Mouse (Mus musculus) heart, embryonic 12.5 days (tissue): ENCODE results near the gene 1700019A02Rik. TPM values are rescaled to one million over a fixed set of nuclear protein-coding genes. Genes with fewer than 3 reads are reported as not detected.

Experiments
- ATAC-seq: fragments of 200-750 bp; cut with Nextera tagmentation; 2 replicates; pipeline ENCODE4 v1.8.0; 2017; ENCODE audit warnings: moderate TSS enrichment, moderate library complexity; ENCODE audit not compliant: insufficient number of reproducible peaks, low FRiP score
- H3K27ac ChIP-seq: fragments of 300-500 bp; sonication (generic); 2 replicates; pipeline ENCODE4 v1.5.1; 2016; ENCODE audit warnings: mild to moderate bottlenecking, moderate library complexity; ENCODE audit not compliant: poor library complexity, severe bottlenecking
- H3K27me3 ChIP-seq: fragments of 300-500 bp; sonication (generic); replicated peaks from 2 replicates; pipeline ENCODE4 v1.6.1; 2016; ENCODE audit warnings: mild to moderate bottlenecking, moderate library complexity
- H3K36me3 ChIP-seq: fragments of 300-500 bp; sonication (generic); 2 replicates; pipeline ENCODE4 v1.6.1; 2016; ENCODE audit warnings: mild to moderate bottlenecking, moderate library complexity
- H3K4me1 ChIP-seq: fragments of 300-500 bp; sonication (generic); replicated peaks from 2 replicates; pipeline ENCODE4 v1.6.1; 2016; ENCODE audit warnings: mild to moderate bottlenecking
- H3K4me2 ChIP-seq: fragments of 300-500 bp; sonication (generic); 2 replicates; pipeline ENCODE4 v1.6.1; 2016; ENCODE audit warnings: mild to moderate bottlenecking, moderate library complexity
- H3K4me3 ChIP-seq: fragments of 300-500 bp; sonication (generic); 2 replicates; pipeline ENCODE4 v1.5.1; 2016; ENCODE audit warnings: mild to moderate bottlenecking
- H3K9ac ChIP-seq: fragments of 300-500 bp; sonication (generic); 2 replicates; pipeline ENCODE4 v1.6.1; 2016; ENCODE audit warnings: mild to moderate bottlenecking, moderate library complexity
- H3K9me3 ChIP-seq: fragments of 300-500 bp; sonication (generic); replicated peaks from 2 replicates; pipeline ENCODE4 v1.6.1; 2016; ENCODE audit warnings: mild to moderate bottlenecking, moderate library complexity
- WGBS: fragments of 180-500 bp; shearing (Covaris S2); methylation state at CpG from one replicate; pipeline ENCODE4 v1.1.7; 2016; 5-methylcytosine and 5-hydroxymethylcytosine counted together
- polyA plus RNA-seq: library from polyadenylated mRNA; unstranded; fragments of >200 nt; fragmentation: Nextera tagmentation; extraction: Ambion mirVana; gene quantifications from 2 replicates; pipeline ENCODE4 v1.2.1, GENCODE M21; 2016

1700019A02Rik gene
- not detected in 2 replicates for polyA plus RNA-seq

DNA sequence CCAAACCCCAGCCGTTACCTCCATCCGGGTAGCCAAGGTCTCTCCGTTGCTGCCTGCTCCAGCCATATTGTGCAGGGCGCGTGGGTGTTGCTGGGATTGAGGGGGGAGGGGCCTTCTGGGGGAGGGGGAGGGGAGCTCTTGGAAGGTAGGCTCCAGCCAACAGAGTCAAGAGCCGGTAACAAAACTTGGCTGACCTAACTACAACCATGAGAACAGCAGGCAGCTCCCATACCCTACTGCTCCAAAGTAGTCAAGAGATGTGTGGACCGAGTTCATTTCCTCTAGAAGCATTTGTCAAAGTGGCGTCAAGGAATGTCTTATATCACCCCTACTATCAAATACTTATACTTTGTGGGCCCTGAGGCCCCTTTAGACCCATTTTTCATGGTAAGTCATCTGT is at the start of gene 1700019A02Rik:
TSS of gene 1700019A02Rik (minus strand) at position 101 of the 400 bp plus-strand sequence.
- H3K4me3 ChIP-seq, result no peak within 1 kb of the TSS
- H3K4me1 ChIP-seq, result peaks cover 7% of the 10 kb centered on the region; the same call in 1 of the 2 replicates
- 94% methylated on average over 8 of the region's 8 CpGs for WGBS
- H3K9ac ChIP-seq, result no peak within 1 kb of the TSS
- no peaks in the 10 kb centered on the region; the same call in 1 of the 2 replicates for H3K36me3 ChIP-seq
- ATAC-seq, result no peak
- H3K27me3 ChIP-seq, result no peaks in the 10 kb centered on the region
- no peaks in the 10 kb centered on the region for H3K9me3 ChIP-seq
- H3K27ac ChIP-seq, result no peak within 1 kb of the TSS
- H3K4me2 ChIP-seq, result no peak within 1 kb of the TSS

DNA sequence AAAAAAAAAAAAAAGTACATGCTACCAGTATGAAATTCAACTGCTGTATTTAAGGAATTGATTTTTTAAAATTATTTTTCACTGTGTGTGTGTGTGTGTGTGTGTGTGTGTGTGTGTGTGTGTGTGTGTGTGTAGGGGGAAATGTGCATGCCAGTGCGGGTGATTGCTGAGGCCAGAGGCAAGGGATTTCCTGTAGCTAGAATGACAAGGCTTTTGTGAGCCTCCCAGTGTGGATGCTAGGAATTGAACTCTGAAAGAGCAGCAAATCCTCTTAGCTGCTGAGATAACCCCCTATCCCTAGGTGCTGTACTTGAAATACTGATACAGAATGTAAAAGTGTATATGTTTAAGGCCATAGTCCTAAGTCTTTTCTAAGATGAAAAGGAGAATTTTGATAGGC is 38.6 kb upstream of the 1700019A02Rik start:
- no peak overlapping the region for H3K27ac ChIP-seq
- H3K27me3 ChIP-seq, result no peaks in the 10 kb centered on the region
- peaks cover 7% of the 10 kb centered on the region; the same call in 1 of the 2 replicates for H3K4me1 ChIP-seq
- H3K9me3 ChIP-seq, result 0 out of 2 replicates have a peak, but pooled peaks cover 2% of the 10 kb centered on the region
- no peak overlapping the region for H3K4me3 ChIP-seq
- WGBS, result 27% methylated on average over 1 of the region's 1 CpGs
- no peak for ATAC-seq
- H3K9ac ChIP-seq, result no peak overlapping the region
- no peak overlapping the region for H3K4me2 ChIP-seq
- no peaks in the 10 kb centered on the region; the same call in 1 of the 2 replicates for H3K36me3 ChIP-seq

GRCm38 (mm10) chr1:53225616-53226015 is 38.2 kb upstream of the 1700019A02Rik start:
- H3K27ac ChIP-seq, result no peak overlapping the region
- no peaks in the 10 kb centered on the region; the same call in 1 of the 2 replicates for H3K36me3 ChIP-seq
- no peaks in the 10 kb centered on the region for H3K27me3 ChIP-seq
- H3K4me3 ChIP-seq, result no peak overlapping the region
- no peak overlapping the region for H3K4me2 ChIP-seq
- H3K9me3 ChIP-seq, result 0 out of 2 replicates have a peak, but pooled peaks cover 2% of the 10 kb centered on the region
- peaks cover 7% of the 10 kb centered on the region; the same call in 1 of the 2 replicates for H3K4me1 ChIP-seq
- no peak for ATAC-seq
- H3K9ac ChIP-seq, result no peak overlapping the region
- WGBS, result 55% methylated on average over 3 of the region's 3 CpGs

DNA sequence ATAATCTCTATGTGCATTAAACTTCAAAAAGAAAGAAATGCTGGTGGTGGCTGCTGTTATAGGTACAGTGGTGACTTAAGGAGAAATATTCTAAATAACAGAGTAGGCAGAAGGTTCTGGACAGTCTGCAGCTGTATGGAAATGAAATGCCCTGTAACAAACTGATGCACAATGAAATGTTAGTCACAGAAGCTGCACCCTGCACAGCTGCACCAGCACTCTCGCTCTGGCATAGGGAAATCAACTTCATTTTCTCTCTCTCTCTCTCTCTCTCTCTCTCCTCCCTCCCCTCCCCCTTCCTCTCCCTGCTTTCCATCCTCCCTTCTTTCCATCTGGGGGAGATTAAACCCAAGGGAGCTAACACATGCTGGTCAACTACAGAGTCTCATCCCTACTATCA is 37.3 kb upstream of the 1700019A02Rik start:
- 0 out of 2 replicates have a peak, but pooled peaks cover under 1% of the 10 kb centered on the region for H3K9me3 ChIP-seq
- H3K27me3 ChIP-seq, result no peaks in the 10 kb centered on the region
- H3K27ac ChIP-seq, result no peak overlapping the region
- H3K36me3 ChIP-seq, result no peaks in the 10 kb centered on the region; the same call in 1 of the 2 replicates
- H3K9ac ChIP-seq, result no peak overlapping the region
- ATAC-seq, result no peak
- 95% methylated on average over 1 of the region's 1 CpGs for WGBS
- no peak overlapping the region for H3K4me3 ChIP-seq
- no peak overlapping the region for H3K4me2 ChIP-seq
- H3K4me1 ChIP-seq, result peaks cover 7% of the 10 kb centered on the region; the same call in 1 of the 2 replicates

GRCm38 (mm10) chr1:53210136-53210535 is 22.7 kb upstream of the 1700019A02Rik start:
- no peak overlapping the region for H3K4me3 ChIP-seq

GRCm38 (mm10) chr1:53203902-53204301 is 16.5 kb upstream of the 1700019A02Rik start:
- no peaks in the 10 kb centered on the region for H3K36me3 ChIP-seq
- no peak overlapping the region for H3K4me3 ChIP-seq
- H3K9me3 ChIP-seq, result no peaks in the 10 kb centered on the region
- no peak overlapping the region for H3K27ac ChIP-seq
- H3K4me1 ChIP-seq, result peaks cover 6% of the 10 kb centered on the region; the same call in 1 of the 2 replicates
- 62% methylated on average over 2 of the region's 2 CpGs for WGBS
- H3K4me2 ChIP-seq, result no peak overlapping the region
- H3K9ac ChIP-seq, result no peak overlapping the region
- no peak for ATAC-seq
- no peaks in the 10 kb centered on the region for H3K27me3 ChIP-seq

More at GRCm38 (mm10) chr1:53210136-53210535, 22.7 kb upstream of the 1700019A02Rik start:
- Histone ChIP-seq H3K9ac (no peak overlapping the region), H3K9me3 (no peaks in the 10 kb centered on the region), H3K27me3 (no peaks in the 10 kb centered on the region), H3K36me3 (peaks cover 5% of the 10 kb centered on the region; the same call in 1 of the 2 replicates), H3K27ac (no peak overlapping the region), H3K4me2 (no peak overlapping the region), H3K4me1 (0 out of 2 replicates have a peak, but pooled peaks cover 6% of the 10 kb centered on the region)
- ATAC-seq, result no peak

DNA sequence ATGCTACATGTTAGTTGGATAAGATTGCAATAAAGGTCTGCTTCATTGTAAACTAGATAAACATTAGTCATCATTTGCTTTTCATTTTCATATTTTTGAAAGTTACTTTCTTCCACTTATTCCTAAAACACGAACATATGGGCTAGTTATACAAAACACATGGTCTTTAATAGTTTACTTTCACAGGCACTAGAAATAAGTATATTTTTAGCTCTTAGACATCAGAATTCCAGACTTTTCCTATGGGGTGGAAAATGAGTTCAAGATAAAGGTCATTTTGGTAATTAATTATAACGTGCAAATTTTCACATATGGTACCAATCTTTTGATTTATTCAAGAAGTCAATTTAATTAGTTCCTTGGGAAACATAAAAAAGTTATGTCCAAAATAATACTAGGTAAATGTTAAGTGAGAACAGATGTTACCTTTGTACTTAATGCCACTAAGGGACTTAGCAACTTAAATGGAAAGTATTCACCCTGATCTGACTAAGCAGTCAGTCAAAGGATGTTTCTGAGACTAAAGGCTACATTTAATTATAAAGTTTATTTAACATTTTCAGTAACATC is 14.3 kb upstream of the 1700019A02Rik start:
- Histone ChIP-seq H3K9ac (no peak overlapping the region), H3K4me2 (no peak overlapping the region), H3K4me3 (no peak overlapping the region), H3K27ac (no peak overlapping the region), H3K36me3 (no peaks in the 10 kb centered on the region), H3K9me3 (no peaks in the 10 kb centered on the region), H3K4me1 (peaks cover 6% of the 10 kb centered on the region; the same call in 1 of the 2 replicates), H3K27me3 (no peaks in the 10 kb centered on the region)
- 80% methylated on average over 2 of the region's 2 CpGs for WGBS
- ATAC-seq, result no peak

- H3K4me3 ChIP-seq, result no peak overlapping the region
- no peak overlapping the region for H3K9ac ChIP-seq
- peaks cover 18% of the 10 kb centered on the region; the same call in 1 of the 2 replicates for H3K4me1 ChIP-seq
- no peak overlapping the region for H3K27ac ChIP-seq
- 65% methylated on average over 3 of the region's 3 CpGs for WGBS
- no peak overlapping the region for H3K4me2 ChIP-seq
- no peak for ATAC-seq
- H3K9me3 ChIP-seq, result no peaks in the 10 kb centered on the region
- H3K36me3 ChIP-seq, result no peaks in the 10 kb centered on the region
- H3K27me3 ChIP-seq, result no peaks in the 10 kb centered on the region
Observed at GRCm38 (mm10) chr1:53194536-53194935, 7.1 kb upstream of the 1700019A02Rik start.

GRCm38 (mm10) chr1:53191234-53191633 is 3.8 kb upstream of the 1700019A02Rik start:
- Histone ChIP-seq H3K4me1 (peaks cover 16% of the 10 kb centered on the region; the same call in 1 of the 2 replicates), H3K4me3 (no peak overlapping the region), H3K27me3 (no peaks in the 10 kb centered on the region), H3K9me3 (no peaks in the 10 kb centered on the region), H3K36me3 (no peaks in the 10 kb centered on the region; the same call in 1 of the 2 replicates), H3K9ac (no peak overlapping the region), H3K4me2 (no peak overlapping the region), H3K27ac (no peak overlapping the region)
- ATAC-seq, result no peak
- WGBS, result 83% methylated on average over 3 of the region's 3 CpGs

GRCm38 (mm10) chr1:53189620-53190019 is 2.2 kb upstream of the 1700019A02Rik start:
- no peak for ATAC-seq
- H3K9ac ChIP-seq, result no peak overlapping the region
- no peak overlapping the region for H3K4me2 ChIP-seq
- peaks cover 11% of the 10 kb centered on the region; the same call in 1 of the 2 replicates for H3K4me1 ChIP-seq
- H3K27me3 ChIP-seq, result no peaks in the 10 kb centered on the region
- no peak overlapping the region for H3K27ac ChIP-seq
- 62% methylated on average over 3 of the region's 3 CpGs for WGBS
- no peak overlapping the region for H3K4me3 ChIP-seq
- H3K9me3 ChIP-seq, result no peaks in the 10 kb centered on the region
- H3K36me3 ChIP-seq, result no peaks in the 10 kb centered on the region; the same call in 1 of the 2 replicates

- no peaks in the 10 kb centered on the region; the same call in 1 of the 2 replicates for H3K36me3 ChIP-seq
- no peak overlapping the region for H3K9ac ChIP-seq
- H3K9me3 ChIP-seq, result no peaks in the 10 kb centered on the region
- H3K4me2 ChIP-seq, result no peak overlapping the region
- H3K4me3 ChIP-seq, result no peak overlapping the region
- no peak overlapping the region for H3K27ac ChIP-seq
- H3K27me3 ChIP-seq, result no peaks in the 10 kb centered on the region
- H3K4me1 ChIP-seq, result peaks cover 7% of the 10 kb centered on the region; the same call in 1 of the 2 replicates
- ATAC-seq, result no peak
- 89% methylated on average over 3 of the region's 3 CpGs for WGBS
Observed at GRCm38 (mm10) chr1:53186301-53186700, 1.1 kb downstream of the 1700019A02Rik start.
